Mouse (Mus musculus): ENCODE data around the gene Emp3. TPM values are rescaled to one million over a fixed set of nuclear protein-coding genes. Genes with fewer than 3 reads are reported as not detected.

Gene Emp3
- polyA plus RNA-seq, 1 experiment from 2014 or later: 141 TPM

DNA sequence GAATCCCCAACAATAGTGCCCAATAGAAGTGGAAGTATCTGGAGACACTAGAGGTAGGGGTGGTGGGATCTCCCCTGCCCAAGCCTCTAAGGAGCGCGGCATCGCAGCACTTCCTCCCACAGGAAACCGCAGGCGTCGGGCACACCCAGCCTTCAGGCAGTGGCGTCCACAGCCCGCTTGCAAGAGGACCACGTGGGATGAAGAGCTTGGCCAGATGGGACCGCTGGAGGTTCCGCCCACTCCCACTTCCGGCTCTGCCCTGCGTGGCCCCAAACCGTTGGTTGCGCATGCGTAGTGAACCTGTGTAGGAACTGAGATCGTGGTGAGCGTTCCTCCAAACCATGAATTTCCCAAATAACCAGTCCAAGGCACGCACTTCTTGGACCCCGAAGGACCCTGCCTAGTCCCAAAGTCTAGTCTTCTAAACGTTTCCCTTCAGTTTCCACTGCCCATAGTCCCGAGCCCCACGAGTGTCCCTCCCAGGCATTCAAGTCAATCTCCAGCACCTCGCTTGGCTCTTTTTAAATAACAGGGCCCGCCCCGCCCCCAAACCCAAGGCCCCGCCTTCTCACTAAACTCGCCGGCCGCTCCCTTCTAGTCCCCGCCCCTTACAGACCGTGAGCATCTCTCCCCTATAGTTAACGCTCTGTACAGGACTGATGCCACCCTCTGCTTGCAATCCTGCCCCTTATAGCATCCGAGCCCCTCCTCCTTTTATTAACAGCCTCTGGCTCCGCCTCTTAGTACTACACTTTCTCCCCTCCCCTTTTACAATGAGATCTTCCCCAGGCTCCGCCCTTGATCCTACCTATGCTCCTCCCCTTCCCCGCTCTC lies 1.9 kb upstream of the Emp3 start:
- Histone ChIP-seq H3K9me3 (no peaks in the 10 kb centered on the region), H3K4me3 (replicated peaks) (peak overlapping the region; percentile 38), H3K27me3 (replicated peaks) (no peaks in the 10 kb centered on the region), H3K9ac (0 out of 2 replicates have a peak overlapping the region, but pooled peaks have one; percentile 15), H3K36me3 (no peaks in the 10 kb centered on the region), H3K4me1 (replicated peaks) (peaks cover 45% of the 10 kb centered on the region), H3K4me2 (replicated peaks) (peak overlapping the region; percentile 59), H3K27ac (peak overlapping the region; percentile 91)
- peak; percentile 92 for ATAC-seq
- under 1% methylated on average over 37 of the region's 37 CpGs for WGBS

DNA sequence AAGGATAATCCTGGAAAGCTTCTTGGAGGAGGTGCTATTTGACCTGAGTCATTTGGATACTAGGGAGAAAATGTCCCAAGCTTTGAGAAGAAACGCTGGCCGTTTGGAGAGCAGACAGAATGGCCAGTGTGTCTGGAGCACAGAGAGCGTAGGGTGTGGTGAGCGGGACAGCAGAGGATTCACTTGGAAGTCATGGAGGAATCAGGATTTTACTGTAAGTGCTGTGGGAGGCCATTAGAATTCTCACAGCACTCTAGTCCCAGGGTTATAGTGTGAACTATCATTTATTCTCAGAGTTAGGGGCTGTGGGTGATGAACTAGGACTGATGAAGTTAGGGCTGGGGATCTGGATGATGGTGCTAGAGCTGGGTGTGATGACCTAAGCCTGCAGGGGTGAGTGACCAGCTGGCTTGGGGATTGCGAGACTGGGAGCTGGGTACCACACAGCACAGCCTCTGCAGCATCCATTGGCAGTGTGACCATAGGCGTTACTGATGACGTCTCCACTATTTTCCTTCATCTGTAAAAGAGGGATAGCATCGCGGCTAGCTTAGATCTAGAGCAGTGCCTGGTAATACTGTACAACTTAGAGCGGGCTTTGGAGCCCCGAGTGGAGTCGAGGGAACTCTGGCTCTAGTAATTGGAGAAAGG lies 871 bp upstream of the Emp3 start:
- Histone ChIP-seq H3K9ac (no peak overlapping the region), H3K9me3 (no peaks in the 10 kb centered on the region), H3K4me2 (replicated peaks) (peak overlapping the region; percentile 59; the same call in 1 of the 2 replicates), H3K27me3 (replicated peaks) (no peaks in the 10 kb centered on the region), H3K36me3 (no peaks in the 10 kb centered on the region; the same call in 1 of the 2 replicates), H3K4me1 (replicated peaks) (peaks cover 55% of the 10 kb centered on the region), H3K27ac (peak overlapping the region; percentile 91), H3K4me3 (replicated peaks) (no peak overlapping the region)
- ATAC-seq: no peak
- WGBS: 81% methylated on average over 12 of the region's 12 CpGs

DNA sequence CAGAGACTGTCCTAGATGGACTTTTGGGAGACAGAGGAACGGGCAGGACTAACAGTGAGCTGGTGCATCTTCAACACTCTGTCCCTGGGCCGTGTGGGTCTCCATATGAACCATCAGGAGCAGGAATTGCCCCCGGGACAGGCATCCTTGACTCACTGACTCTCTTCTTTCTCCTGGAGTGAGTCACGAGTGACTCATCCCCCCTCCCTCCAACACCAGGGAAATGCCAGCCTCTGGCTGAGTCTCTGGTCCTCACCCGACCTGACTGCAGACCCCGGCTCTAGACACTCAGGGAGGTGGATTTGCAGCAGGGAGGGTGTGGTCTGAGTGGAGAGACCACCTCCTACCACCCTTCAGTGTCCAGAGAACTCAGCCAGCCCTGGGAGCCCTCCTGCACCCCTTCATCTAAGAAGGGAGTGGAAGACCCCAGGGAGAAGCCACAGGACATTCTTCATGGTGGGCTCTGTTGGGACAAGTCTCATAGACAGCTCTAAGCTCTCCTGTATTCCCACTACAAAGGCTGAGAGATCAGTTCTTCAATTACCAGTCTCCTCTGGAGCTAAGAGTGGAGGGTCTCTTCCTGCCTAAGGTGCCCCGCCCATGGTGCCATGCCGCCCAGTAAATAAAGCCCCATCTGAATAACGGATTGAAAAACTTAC lies 492 bp downstream of the Emp3 start:
- no peaks in the 10 kb centered on the region for H3K27me3 ChIP-seq (replicated peaks)
- ATAC-seq: no peak
- H3K4me2 ChIP-seq (replicated peaks): peak overlapping the region; percentile 77
- H3K9me3 ChIP-seq: no peaks in the 10 kb centered on the region
- H3K9ac ChIP-seq: peak overlapping the region; percentile 59
- H3K4me1 ChIP-seq (replicated peaks): peaks cover 66% of the 10 kb centered on the region
- H3K27ac ChIP-seq: peak overlapping the region; percentile 70
- peak overlapping the region; percentile 40 for H3K4me3 ChIP-seq (replicated peaks)
- H3K36me3 ChIP-seq: no peaks in the 10 kb centered on the region; the same call in 1 of the 2 replicates
- WGBS: 21% methylated on average over 9 of the region's 9 CpGs

DNA sequence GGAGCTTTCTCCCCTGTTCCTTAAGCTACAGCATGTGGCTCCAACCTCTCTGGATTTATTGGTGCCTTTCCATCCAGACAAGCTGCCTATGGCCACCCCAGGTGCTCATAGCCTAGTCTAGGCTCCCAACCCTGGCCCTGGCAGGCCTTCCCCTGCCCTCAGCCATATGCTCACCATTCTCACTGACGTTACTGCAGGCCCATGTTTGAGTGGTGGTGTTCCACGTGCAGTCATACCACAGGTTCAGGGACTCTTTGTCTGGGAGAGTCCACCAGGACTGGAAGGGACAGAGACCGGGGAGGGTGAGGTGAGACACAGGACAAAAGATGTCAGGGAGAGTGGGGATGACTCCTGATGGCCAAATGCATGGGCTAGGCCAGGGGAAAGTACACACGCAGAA lies 1.4 kb downstream of the Emp3 start:
- 77% methylated on average over 4 of the region's 4 CpGs for WGBS
- Histone ChIP-seq H3K4me1 (replicated peaks) (peaks cover 66% of the 10 kb centered on the region), H3K9me3 (no peaks in the 10 kb centered on the region), H3K36me3 (no peaks in the 10 kb centered on the region; the same call in 1 of the 2 replicates), H3K9ac (peak overlapping the region; percentile 59; the same call in 1 of the 2 replicates), H3K27me3 (replicated peaks) (no peaks in the 10 kb centered on the region), H3K4me2 (replicated peaks) (peak overlapping the region; percentile 77), H3K4me3 (replicated peaks) (peak overlapping the region; percentile 40), H3K27ac (peak overlapping the region; percentile 70; the same call in 1 of the 2 replicates)
- no peak for ATAC-seq

DNA sequence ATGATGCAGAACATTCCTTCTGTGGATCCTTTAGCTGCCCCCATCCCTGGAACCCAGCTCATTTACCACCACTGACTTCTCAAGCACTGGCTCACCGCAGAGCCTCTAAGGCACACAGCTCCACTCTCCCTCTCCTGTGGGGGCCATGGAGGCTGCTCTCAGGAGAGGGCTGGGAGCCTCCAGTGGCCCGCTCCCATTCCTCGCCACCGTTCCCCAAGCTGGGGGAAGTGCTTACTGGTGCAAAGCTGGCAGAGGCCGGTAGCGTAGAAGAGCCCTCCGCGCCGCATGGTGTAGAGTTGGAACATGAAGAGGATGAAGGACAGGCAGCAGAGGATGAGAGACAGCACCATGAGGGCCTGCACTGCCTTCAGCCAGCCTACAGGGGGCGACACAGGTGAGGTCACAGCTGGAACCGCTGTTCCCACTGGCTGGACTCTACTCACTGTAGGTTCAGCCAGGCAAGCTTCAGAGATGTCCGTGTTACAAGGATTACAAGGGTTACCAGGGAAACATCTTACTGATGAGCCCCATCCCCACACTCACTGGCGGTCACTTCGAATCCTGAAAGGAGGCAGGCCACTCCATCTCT lies 2.0 kb downstream of the Emp3 start:
- Histone ChIP-seq H3K4me3 (replicated peaks) (peak overlapping the region; percentile 40), H3K9me3 (no peaks in the 10 kb centered on the region), H3K27ac (no peak overlapping the region), H3K36me3 (no peaks in the 10 kb centered on the region; the same call in 1 of the 2 replicates), H3K4me2 (replicated peaks) (peak overlapping the region; percentile 77), H3K9ac (no peak overlapping the region), H3K4me1 (replicated peaks) (peaks cover 66% of the 10 kb centered on the region), H3K27me3 (replicated peaks) (no peaks in the 10 kb centered on the region)
- no peak for ATAC-seq
- 69% methylated on average over 14 of the region's 14 CpGs for WGBS

DNA sequence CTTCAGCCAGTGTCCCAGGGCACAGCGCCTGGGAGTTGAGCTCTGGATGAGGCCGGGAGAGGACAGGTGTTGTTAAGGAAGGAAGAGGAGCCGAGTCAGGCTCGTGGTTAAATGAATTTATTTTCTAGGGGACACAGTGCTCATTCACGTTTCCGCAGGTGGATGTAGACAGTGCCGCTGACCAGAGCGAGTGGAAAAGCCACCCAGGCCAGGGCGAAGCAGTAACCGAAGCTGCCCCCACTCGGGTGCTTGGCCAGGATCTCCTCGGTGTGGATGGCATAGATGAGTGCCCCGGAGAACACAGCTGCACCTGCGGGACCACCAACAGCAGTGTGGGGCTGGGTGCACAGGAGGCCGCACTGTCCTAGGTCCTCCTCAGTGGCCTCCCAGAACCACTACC lies 3.3 kb downstream of the Emp3 start:
- no peaks in the 10 kb centered on the region for H3K9me3 ChIP-seq
- 81% methylated on average over 15 of the region's 15 CpGs for WGBS
- 0 out of 2 replicates have a peak overlapping the region, but pooled peaks have one; percentile 37 for H3K9ac ChIP-seq
- H3K27ac ChIP-seq: peak overlapping the region; percentile 91
- no peaks in the 10 kb centered on the region; the same call in 1 of the 2 replicates for H3K36me3 ChIP-seq
- H3K4me3 ChIP-seq (replicated peaks): no peak overlapping the region
- H3K4me1 ChIP-seq (replicated peaks): peaks cover 61% of the 10 kb centered on the region
- ATAC-seq: no peak
- H3K27me3 ChIP-seq (replicated peaks): no peaks in the 10 kb centered on the region
- H3K4me2 ChIP-seq (replicated peaks): peak overlapping the region; percentile 57; the same call in 1 of the 2 replicates

DNA sequence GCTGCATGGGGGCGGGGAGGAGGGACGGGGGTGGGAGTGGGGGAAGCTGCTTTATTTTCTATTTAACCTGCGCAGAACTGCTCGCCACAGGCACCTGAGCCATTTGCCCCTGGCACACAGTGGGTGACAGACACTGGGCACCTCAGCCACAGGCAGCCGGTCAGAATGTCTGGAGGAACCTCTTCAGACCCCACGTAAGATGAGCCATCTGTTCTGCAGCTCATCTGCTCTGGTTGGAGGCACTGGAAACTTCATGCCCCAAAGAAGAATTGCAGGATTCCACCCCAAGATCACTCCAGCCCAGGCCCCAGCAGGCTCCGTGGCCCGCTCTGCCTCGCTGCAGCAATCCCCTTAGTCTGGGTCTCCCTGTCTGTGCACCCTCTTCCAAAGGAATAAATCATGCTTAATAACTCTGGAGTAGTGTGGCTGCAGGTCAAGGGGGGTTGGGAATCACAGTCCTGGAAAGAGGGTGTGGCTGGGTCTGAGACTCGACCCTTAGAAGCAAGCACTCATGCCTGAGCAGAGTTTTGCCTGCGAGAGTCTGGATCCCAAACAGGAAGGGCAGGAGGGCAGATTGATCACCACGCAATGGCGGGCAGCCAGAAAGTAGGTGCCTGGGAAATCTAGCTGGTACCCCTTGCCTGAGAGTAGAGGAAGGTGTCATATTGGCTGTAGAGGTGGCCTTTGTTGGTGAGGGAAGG lies 4.0 kb downstream of the Emp3 start:
- H3K9ac ChIP-seq: peak overlapping the region; percentile 37
- ATAC-seq: peak; percentile 27
- WGBS: 17% methylated on average over 13 of the region's 13 CpGs
- peak overlapping the region; percentile 57 for H3K4me2 ChIP-seq (replicated peaks)
- H3K27ac ChIP-seq: peak overlapping the region; percentile 91
- H3K4me1 ChIP-seq (replicated peaks): peaks cover 53% of the 10 kb centered on the region
- H3K4me3 ChIP-seq (replicated peaks): peak overlapping the region; percentile 20
- H3K27me3 ChIP-seq (replicated peaks): no peaks in the 10 kb centered on the region
- no peaks in the 10 kb centered on the region; the same call in 1 of the 2 replicates for H3K36me3 ChIP-seq
- no peaks in the 10 kb centered on the region for H3K9me3 ChIP-seq

DNA sequence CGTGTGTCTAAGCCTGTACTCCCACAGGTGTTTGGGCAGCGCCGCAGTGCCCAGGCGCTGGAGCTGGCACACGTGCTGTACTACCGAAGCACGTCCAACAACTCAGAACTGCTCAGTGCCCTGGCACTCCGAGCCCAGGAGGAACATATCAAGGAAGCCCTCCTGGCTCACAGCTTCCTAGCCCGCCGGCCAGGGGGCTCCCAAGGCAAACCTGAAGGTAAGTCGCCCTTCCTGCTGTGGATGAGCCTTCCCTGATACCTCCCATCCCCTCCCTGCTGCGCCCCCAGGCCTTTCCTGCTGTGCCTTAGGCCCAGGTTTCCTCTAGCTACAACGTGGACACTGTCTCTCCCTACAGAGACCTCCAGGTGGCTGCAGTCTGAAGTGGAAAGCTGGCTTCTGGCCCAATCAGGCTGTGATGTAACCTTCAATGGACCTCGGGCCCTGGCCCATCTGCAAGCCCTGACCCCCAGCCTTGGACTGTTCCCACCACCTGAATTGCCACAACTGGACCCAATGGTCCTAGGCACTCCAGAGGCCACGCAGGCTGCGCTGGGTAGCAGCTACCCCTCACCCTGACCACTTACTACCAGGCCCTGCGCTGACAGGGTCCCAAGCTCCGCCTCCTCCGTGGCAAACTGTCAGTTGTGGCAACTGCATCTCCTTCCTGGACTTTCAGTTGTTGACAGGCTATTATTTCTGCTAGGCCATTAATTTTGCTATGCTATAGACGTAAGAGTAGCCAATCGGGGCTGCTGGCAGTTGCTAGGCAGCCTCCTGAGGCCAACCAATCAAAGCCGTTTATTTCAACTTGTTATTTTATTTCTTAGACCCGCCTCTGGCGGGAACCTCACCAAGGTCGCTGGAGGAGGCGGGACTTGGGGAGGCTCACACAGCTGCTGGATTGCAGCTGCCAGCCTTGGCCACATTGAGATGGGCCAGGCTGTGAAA lies 4.9 kb downstream of the Emp3 start:
- WGBS: 36% methylated on average over 26 of the region's 26 CpGs
- H3K4me2 ChIP-seq (replicated peaks): peak overlapping the region; percentile 57
- peaks cover 45% of the 10 kb centered on the region for H3K4me1 ChIP-seq (replicated peaks)
- H3K9ac ChIP-seq: peak overlapping the region; percentile 9
- no peaks in the 10 kb centered on the region for H3K9me3 ChIP-seq
- no peaks in the 10 kb centered on the region; the same call in 1 of the 2 replicates for H3K36me3 ChIP-seq
- H3K27me3 ChIP-seq (replicated peaks): no peaks in the 10 kb centered on the region
- H3K4me3 ChIP-seq (replicated peaks): peak overlapping the region; percentile 20
- ATAC-seq: peak; percentile 83
- H3K27ac ChIP-seq: peak overlapping the region; percentile 91

DNA sequence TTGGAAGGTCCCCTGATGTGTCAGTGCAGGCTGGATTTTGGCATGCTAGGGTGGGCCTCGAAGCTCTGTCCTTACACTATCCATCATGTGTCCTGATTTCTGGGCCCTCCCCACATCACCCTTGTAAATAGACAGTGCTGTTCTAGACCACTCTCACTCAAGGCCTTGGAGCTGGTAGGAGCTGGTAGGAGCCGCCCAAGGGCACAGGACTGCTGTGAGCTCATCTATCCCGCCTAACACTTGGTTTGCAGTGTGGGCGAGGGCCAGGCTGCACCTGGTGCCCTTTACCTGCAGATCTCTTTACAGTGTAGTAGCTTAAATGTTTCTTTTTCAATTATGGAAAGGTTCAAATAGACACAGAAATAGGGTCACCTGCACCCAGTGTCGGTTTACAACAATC lies 6.2 kb downstream of the Emp3 start:
- Histone ChIP-seq H3K4me1 (replicated peaks) (peaks cover 34% of the 10 kb centered on the region), H3K4me2 (replicated peaks) (no peak overlapping the region), H3K9me3 (no peaks in the 10 kb centered on the region), H3K27me3 (replicated peaks) (no peaks in the 10 kb centered on the region), H3K27ac (no peak overlapping the region), H3K4me3 (replicated peaks) (no peak overlapping the region), H3K9ac (no peak overlapping the region), H3K36me3 (peaks cover 3% of the 10 kb centered on the region; the same call in 1 of the 2 replicates)
- ATAC-seq: no peak
- 83% methylated on average over 5 of the region's 5 CpGs for WGBS

DNA sequence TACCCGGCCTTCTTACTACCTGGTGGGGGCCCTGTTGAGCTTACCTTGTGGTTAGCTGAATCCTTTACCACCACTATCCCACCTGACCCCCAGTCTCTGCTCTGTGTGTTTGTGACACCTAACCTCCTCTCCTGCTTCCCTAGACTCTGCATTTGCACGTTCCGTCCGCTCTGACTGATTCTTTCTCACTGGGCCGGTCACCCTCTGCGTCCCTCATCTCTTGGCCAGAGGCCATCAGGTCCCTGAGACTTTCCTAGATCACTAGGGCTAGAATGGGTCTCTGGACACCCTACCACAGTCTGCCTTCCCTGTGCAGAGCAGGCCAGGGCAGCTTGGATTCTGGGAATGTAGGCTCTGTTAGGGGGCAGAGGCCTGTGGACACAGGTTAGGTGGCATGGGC lies 7.1 kb downstream of the Emp3 start:
- Histone ChIP-seq H3K4me3 (replicated peaks) (no peak overlapping the region), H3K27me3 (replicated peaks) (no peaks in the 10 kb centered on the region), H3K9me3 (no peaks in the 10 kb centered on the region), H3K4me2 (replicated peaks) (no peak overlapping the region), H3K36me3 (peaks cover 13% of the 10 kb centered on the region), H3K27ac (no peak overlapping the region), H3K9ac (no peak overlapping the region), H3K4me1 (replicated peaks) (peaks cover 25% of the 10 kb centered on the region)
- WGBS: 86% methylated on average over 6 of the region's 6 CpGs
- no peak for ATAC-seq
